Mouse (Mus musculus): ENCODE results near the gene Eif4g3. TPM values are rescaled to one million over a fixed set of nuclear protein-coding genes. Genes with fewer than 3 reads are reported as not detected.
"Not testable (repeated sequence)": the region's sequence is repeated elsewhere in the genome, so short reads cannot be mapped to it uniquely, and the experiment has no call there.

Gene Eif4g3
- polyA plus RNA-seq, 1 experiment = 72.1 TPM

- TF ChIP-seq POLR2A (IDR thresholded peaks at IDR 0.05; ENCODE audit: control insufficient read depth, extremely low read depth, insufficient read depth, low read length, poor library complexity) = no peak
- no peak for TF ChIP-seq CTCF (IDR thresholded peaks at IDR 0.05; ENCODE audit: borderline replicate concordance, control insufficient read depth, extremely low read depth, insufficient read depth, low read length, poor library complexity)
- Histone ChIP-seq H3K4me1 (replicated peaks; ENCODE audit: control insufficient read depth, insufficient read depth, low read length) (no peaks in the 10 kb centered on the region), H3K27me3 (ENCODE audit: control insufficient read depth, insufficient read depth, low read length) (no peaks in the 10 kb centered on the region), H3K36me3 (ENCODE audit: control insufficient read depth, insufficient read depth, low read length) (peaks cover 13% of the 10 kb centered on the region), H3K27ac (ENCODE audit: control insufficient read depth, insufficient read depth, low read length) (no peak overlapping the region), H3K4me3 (ENCODE audit: control insufficient read depth, insufficient read depth, low read length) (no peak overlapping the region)
- no peak for DNase-seq
- 100% methylated on average over 1 of the region's 1 CpGs for WGBS
Measured at GRCm38 (mm10) chr4:138045809-138046208, 53.0 kb downstream of the Eif4g3 start.

- WGBS = 98% methylated on average over 8 of the region's 8 CpGs
- no peak for DNase-seq
- no peak overlapping the region for H3K27ac ChIP-seq (ENCODE audit: control insufficient read depth, insufficient read depth, low read length)
Measured at GRCm38 (mm10) chr4:138046371-138046770, 53.5 kb downstream of the Eif4g3 start.

DNA sequence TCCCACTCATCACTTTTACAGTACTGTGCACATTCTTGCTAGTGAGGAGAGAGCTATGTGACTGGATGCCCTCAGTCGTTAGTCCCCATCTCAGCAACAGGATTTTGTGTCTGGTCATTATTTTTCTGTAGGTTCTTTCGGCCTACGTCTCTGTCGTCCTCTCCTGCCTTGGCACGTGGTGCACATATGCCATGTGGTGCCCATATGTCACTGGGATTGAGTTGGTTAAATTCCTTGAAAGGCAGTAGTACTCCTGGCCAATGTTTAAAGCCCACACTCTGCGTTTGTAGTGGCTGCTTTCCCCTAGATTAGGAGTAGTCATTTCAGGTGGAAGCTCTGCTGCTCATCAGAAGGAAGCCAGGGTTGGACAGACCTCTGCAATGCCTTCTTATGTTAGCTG, 56.7 kb downstream of the Eif4g3 start:
- Histone ChIP-seq H3K27ac (ENCODE audit: control insufficient read depth, insufficient read depth, low read length) (no peak overlapping the region), H3K4me1 (replicated peaks; ENCODE audit: control insufficient read depth, insufficient read depth, low read length) (no peaks in the 10 kb centered on the region), H3K27me3 (ENCODE audit: control insufficient read depth, insufficient read depth, low read length) (no peaks in the 10 kb centered on the region), H3K36me3 (ENCODE audit: control insufficient read depth, insufficient read depth, low read length) (peaks cover 13% of the 10 kb centered on the region), H3K4me3 (ENCODE audit: control insufficient read depth, insufficient read depth, low read length) (no peak overlapping the region)
- WGBS = 96% methylated on average over 6 of the region's 6 CpGs
- TF ChIP-seq POLR2A (IDR thresholded peaks at IDR 0.05; ENCODE audit: control insufficient read depth, extremely low read depth, insufficient read depth, low read length, poor library complexity) (no peak), CTCF (IDR thresholded peaks at IDR 0.05; ENCODE audit: borderline replicate concordance, control insufficient read depth, extremely low read depth, insufficient read depth, low read length, poor library complexity) (no peak)
- no peak for DNase-seq

More at GRCm38 (mm10) chr4:138046371-138046770, 53.5 kb downstream of the Eif4g3 start:
- Histone ChIP-seq H3K4me3 (ENCODE audit: control insufficient read depth, insufficient read depth, low read length) (no peak overlapping the region), H3K4me1 (replicated peaks; ENCODE audit: control insufficient read depth, insufficient read depth, low read length) (no peaks in the 10 kb centered on the region), H3K36me3 (ENCODE audit: control insufficient read depth, insufficient read depth, low read length) (peaks cover 13% of the 10 kb centered on the region), H3K27me3 (ENCODE audit: control insufficient read depth, insufficient read depth, low read length) (no peaks in the 10 kb centered on the region)
- TF ChIP-seq POLR2A (IDR thresholded peaks at IDR 0.05; ENCODE audit: control insufficient read depth, extremely low read depth, insufficient read depth, low read length, poor library complexity) (no peak), CTCF (IDR thresholded peaks at IDR 0.05; ENCODE audit: borderline replicate concordance, control insufficient read depth, extremely low read depth, insufficient read depth, low read length, poor library complexity) (no peak)

DNA sequence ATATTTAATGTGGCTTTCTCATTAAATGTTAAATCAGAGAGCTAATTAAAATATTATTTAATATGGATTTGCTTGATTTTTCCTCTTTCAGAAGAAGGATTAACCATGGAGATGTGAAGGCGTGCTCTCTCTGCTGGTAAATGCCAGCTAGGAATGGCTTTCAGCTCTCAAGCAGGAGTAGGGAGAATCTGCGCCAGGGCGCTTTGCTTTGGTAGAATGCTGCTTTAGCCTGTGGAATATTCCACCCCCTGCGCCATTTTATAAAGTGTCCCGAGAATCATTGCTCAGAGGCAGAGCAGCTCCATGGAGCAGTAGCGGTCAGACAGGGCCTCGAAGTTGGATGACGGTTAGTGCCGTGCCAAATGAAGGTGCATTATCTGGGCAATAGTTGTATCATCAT, 58.7 kb downstream of the Eif4g3 start:
- TF ChIP-seq POLR2A (IDR thresholded peaks at IDR 0.05; ENCODE audit: control insufficient read depth, extremely low read depth, insufficient read depth, low read length, poor library complexity) (no peak), CTCF (IDR thresholded peaks at IDR 0.05; ENCODE audit: borderline replicate concordance, control insufficient read depth, extremely low read depth, insufficient read depth, low read length, poor library complexity) (no peak)
- Histone ChIP-seq H3K4me1 (replicated peaks; ENCODE audit: control insufficient read depth, insufficient read depth, low read length) (no peaks in the 10 kb centered on the region), H3K27ac (ENCODE audit: control insufficient read depth, insufficient read depth, low read length) (no peak overlapping the region), H3K4me3 (ENCODE audit: control insufficient read depth, insufficient read depth, low read length) (no peak overlapping the region), H3K36me3 (ENCODE audit: control insufficient read depth, insufficient read depth, low read length) (peaks cover 3% of the 10 kb centered on the region; the same call in 1 of the 2 replicates), H3K27me3 (ENCODE audit: control insufficient read depth, insufficient read depth, low read length) (no peaks in the 10 kb centered on the region)
- 99% methylated on average over 9 of the region's 9 CpGs for WGBS
- no peak for DNase-seq

DNA sequence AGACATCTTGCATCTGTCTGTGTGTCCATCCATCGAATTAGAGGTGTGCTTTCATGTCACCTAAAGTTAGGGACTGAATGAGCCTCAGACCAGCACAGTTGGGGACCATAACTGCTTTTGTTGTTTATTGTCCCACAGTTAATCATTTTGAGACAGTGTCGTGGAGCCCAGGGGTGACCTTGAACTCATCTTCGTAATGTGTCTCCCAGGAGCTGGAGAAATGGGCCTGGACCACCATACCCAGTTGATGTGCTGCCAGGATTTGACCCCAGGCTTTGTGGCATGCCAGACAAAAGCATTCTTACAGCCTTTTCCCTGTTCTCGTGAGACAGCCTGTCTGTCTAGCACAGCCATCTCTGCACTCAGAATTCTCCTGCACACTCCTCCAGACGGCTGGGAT, 63.8 kb downstream of the Eif4g3 start:
- no peak overlapping the region for H3K4me3 ChIP-seq (ENCODE audit: control insufficient read depth, insufficient read depth, low read length)
- peaks cover 5% of the 10 kb centered on the region for H3K36me3 ChIP-seq (ENCODE audit: control insufficient read depth, insufficient read depth, low read length)
- H3K27ac ChIP-seq (ENCODE audit: control insufficient read depth, insufficient read depth, low read length) = no peak overlapping the region
- no peak for TF ChIP-seq CTCF (IDR thresholded peaks at IDR 0.05; ENCODE audit: borderline replicate concordance, control insufficient read depth, extremely low read depth, insufficient read depth, low read length, poor library complexity)
- no peaks in the 10 kb centered on the region for H3K27me3 ChIP-seq (ENCODE audit: control insufficient read depth, insufficient read depth, low read length)
- WGBS = 93% methylated on average over 5 of the region's 5 CpGs
- no peak for DNase-seq
- H3K4me1 ChIP-seq (replicated peaks; ENCODE audit: control insufficient read depth, insufficient read depth, low read length) = no peaks in the 10 kb centered on the region

DNA sequence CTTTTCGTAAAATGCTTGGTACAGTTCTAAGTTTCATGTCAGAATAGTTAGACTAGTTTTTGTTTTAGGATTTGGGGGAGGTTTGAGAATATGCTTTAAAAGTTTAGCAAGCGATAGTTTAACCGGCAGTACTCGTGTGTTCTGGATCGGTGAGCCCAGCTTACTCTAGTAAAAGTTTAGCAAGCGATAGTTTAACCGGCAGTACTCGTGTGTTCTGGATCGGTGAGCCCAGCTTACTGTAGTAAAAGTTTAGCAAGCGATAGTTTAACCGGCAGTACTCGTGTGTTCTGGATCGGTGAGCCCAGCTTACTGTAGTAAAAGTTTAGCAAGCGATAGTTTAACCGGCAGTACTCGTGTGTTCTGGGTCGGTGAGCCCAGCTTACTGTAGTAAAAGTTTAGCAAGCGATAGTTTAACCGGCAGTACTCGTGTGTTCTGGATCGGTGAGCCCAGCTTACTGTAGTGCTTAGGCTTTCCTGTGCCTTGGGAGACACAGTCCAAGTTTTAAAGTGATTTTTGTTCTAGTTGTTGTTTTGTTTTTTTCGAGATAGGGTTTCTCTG, 64.5 kb downstream of the Eif4g3 start:
- not testable (repeated sequence) for H3K4me1 ChIP-seq (replicated peaks; ENCODE audit: control insufficient read depth, insufficient read depth, low read length); DNase-seq; H3K36me3 ChIP-seq (ENCODE audit: control insufficient read depth, insufficient read depth, low read length); H3K4me3 ChIP-seq (ENCODE audit: control insufficient read depth, insufficient read depth, low read length); H3K27ac ChIP-seq (ENCODE audit: control insufficient read depth, insufficient read depth, low read length); H3K27me3 ChIP-seq (ENCODE audit: control insufficient read depth, insufficient read depth, low read length)
- 97% methylated on average over 22 of the region's 22 CpGs for WGBS

DNA sequence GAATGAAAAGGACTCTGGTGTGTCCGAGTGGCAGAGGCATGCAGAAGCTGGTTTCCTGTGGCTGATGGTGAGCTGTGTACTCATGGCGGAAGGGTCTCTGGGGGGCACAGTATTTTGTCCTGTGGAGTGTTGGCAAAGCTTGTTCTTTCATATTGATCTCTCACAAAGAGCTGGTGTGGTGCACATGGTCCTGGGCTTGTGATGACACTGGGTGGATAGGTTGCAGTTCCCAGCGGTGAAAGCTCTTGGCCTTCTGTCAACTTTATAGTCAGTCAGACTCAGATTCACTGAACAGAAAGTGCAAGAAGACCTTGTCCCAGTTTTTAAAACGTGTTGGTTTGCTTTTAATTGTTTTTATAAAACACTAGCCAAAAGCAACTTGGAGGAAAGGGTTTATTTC, 68.3 kb downstream of the Eif4g3 start:
- Histone ChIP-seq H3K4me1 (replicated peaks; ENCODE audit: control insufficient read depth, insufficient read depth, low read length) (no peaks in the 10 kb centered on the region), H3K27me3 (ENCODE audit: control insufficient read depth, insufficient read depth, low read length) (no peaks in the 10 kb centered on the region), H3K4me3 (ENCODE audit: control insufficient read depth, insufficient read depth, low read length) (no peak overlapping the region), H3K27ac (ENCODE audit: control insufficient read depth, insufficient read depth, low read length) (no peak overlapping the region), H3K36me3 (ENCODE audit: control insufficient read depth, insufficient read depth, low read length) (peaks cover 20% of the 10 kb centered on the region)
- WGBS = 93% methylated on average over 4 of the region's 4 CpGs
- no peak for DNase-seq
- TF ChIP-seq CTCF (IDR thresholded peaks at IDR 0.05; ENCODE audit: borderline replicate concordance, control insufficient read depth, extremely low read depth, insufficient read depth, low read length, poor library complexity) (no peak), POLR2A (IDR thresholded peaks at IDR 0.05; ENCODE audit: control insufficient read depth, extremely low read depth, insufficient read depth, low read length, poor library complexity) (no peak)

Data from thymus, adult 2 months (tissue).